Mouse (Mus musculus): Measurements from ENCODE around the gene Polr2a.

Gene Polr2a

DNA sequence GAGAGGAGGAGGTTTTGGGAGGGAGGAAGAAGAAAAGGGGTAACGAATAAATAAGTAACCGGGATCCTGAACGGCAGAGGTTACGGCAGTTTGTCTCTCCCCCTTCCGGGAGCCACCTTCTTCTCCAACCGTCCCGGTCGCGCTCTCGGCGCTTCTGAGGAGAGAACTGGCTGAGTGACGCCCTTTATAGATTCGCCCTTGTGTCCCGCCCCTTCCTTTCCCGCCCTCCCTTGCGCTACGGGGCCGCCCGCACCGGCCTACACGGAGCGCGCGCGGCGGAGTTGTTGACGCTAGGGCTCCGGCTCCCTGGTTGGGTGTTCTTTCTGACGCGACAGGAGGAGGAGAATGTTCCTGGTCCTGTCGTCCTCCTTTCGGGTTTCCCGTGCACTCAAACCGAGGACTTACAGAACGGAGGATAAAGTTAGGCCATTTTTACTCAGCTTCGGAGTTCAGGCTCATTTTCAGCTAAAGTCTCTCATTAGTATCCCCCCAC lies at the start of gene Polr2a:
TSS of gene Polr2a (minus strand) at position 160 of the 493 bp plus-strand sequence.
- peak; percentile 98 for DNase-seq

DNA sequence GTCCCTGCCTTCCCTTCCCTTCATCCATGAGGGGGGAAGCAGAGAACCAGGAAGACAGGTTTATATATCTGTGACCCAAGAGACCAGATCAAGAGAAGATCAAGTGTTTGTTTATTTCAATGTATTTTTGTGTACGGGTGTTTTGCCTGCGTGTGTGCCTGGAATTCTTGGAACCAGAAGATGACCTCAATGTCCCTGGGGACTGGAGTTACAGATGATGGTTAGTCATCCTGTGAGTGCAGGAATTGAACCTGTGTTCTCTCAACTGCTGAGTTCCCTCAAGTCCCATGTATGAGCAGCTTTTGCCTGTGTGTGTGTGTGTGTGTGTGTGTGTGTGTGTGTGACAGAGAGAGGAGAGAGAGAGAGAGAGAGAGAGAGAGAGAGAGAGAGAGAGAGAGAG lies 49.2 kb upstream of the Polr2a start:
- DNase-seq: no peak

DNA sequence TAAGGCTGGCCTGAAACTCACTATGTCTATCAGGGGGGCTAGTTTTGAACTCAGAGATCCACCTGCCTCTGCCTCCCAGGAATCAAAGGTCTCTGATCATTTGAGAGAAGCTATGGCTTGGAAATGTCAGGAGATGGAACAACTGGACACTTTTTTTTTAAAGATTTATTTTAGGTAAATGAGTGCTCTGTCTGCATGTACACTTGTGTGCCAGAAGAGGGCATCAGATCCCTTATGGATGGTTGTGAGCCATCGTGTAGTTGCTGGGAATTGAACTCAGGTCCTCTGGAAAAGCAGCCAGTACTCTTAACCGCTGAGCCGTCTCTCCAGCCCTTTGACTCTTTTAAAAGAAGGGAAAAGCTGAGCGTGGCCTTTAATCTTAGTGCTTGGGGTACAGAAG lies 47.9 kb upstream of the Polr2a start:
- DNase-seq: no peak

DNA sequence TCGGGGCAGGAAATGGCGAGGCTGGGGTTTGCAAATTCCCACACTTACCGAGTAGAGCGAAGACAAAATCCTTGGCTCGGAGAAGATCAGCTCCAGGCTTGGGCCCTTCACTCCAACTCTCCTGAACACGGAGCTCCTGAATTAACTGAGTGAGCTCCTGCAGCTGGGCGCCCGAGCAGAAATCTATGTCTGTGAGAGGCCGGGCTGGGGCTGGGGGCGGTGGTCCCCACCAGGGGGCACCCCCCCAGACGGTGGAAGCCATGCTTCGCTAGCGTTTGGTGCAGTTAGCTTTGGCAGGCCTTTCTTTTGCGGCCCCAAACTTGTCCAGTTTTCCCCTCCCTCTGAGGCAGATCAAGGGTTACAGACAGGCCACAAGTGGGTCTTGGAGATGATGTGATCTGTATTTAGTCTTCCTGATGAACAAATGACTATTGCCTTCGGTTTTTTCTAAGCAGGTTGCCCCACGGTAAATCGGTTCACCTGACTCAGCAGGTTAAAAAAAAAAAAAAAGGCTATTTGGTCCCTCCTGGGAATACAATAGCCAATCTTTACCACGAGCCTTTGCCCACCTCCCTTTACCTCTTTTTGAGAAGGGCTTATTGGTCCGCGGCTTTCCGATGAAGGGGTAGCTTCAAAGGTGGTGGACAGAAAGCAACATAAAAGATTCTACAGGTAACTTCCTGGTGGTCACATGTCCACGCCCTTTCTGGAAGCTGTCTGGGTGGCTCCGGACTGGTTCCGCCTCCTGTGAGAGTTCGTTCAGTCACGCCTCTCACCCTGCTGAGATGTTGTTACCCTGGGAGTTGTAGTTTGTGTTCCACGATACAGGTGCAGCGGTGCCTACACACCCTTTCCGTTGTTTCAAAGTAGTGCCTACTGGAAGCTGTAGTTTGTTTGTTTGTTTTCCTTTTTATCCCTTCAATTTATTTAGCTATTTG lies 46.8 kb upstream of the Polr2a start, which contains the start of gene Tmem102:
TSS of gene Tmem102 (minus strand) at position 653 of the 938 bp plus-strand sequence.
- peak; percentile 76 for DNase-seq

DNA sequence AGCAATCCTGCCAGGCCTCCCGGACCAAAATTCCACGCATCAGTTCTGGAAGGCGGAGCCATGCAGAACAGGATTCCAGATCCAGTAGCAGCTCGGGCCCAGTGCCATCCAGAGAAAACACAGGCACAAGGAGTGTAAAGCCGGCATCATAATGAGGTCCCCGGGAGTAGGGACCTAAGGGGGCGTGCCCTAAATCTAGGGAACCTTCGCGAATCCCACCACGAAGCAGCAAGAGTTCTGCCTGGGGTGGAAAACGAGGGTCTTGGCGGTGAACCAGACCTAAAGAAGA lies 46.2 kb upstream of the Polr2a start:
- peak; percentile 58 for DNase-seq

DNA sequence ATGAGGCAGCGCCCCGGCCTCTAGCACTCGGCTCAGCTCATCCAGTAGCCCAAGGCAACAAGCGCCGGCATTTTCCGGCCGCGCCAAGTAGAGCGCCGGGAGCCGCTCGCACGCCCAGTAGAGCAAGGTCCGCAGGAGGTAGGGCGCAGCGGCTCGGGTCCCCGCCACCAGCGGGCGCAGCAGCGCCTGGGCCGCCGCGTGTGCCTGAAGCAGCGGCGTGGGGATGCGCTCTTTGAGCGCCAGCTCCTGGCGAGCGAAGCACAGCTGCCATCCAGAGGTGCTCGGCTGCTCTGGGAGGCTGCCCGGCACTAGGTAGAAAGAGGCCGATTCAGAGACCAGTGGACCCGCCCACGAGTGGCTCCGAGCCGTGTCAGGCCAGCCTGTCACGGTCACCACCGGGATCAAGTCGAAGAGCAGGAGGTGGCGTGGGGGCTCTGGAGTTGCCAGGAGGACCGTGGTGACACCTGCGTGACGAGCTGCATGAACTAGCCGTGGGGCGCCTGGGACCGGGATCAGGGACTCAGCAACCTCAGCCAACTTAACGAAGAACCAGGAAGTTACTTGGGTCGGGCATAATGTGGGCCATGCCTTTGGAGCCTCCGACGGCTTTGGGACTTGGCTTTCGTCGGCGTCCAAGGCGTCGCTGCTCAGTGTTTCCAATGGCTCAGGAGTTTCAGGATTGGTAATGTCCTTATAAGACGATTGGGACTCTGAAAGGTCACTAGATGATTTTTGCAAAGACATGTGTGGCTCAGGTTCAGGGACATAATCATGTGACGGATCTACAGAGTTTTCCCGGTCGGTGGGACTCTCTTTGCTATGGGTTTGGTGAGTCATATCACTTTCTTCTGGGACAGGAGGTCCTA lies 45.6 kb upstream of the Polr2a start:
- DNase-seq: peak; percentile 85

DNA sequence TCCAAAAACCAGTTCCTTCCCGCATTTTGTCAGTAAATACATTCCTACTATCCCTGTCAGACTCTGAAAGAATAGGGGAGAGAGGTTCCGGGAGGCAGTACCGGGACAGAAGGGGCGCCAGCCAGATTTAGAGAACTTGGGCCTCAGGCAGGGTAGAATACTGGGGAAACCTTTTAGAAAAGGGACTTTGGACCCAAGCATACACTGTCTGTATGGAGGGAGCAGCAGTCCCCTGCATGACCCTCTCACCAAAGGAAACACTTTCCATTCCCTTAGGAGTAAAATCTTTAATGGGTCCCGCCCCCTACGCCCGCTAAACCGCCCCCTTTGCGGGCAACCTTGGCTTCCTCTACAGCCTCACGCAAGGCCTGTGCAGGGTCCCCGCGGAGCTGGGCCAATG lies 44.9 kb upstream of the Polr2a start:
- no peak for DNase-seq

DNA sequence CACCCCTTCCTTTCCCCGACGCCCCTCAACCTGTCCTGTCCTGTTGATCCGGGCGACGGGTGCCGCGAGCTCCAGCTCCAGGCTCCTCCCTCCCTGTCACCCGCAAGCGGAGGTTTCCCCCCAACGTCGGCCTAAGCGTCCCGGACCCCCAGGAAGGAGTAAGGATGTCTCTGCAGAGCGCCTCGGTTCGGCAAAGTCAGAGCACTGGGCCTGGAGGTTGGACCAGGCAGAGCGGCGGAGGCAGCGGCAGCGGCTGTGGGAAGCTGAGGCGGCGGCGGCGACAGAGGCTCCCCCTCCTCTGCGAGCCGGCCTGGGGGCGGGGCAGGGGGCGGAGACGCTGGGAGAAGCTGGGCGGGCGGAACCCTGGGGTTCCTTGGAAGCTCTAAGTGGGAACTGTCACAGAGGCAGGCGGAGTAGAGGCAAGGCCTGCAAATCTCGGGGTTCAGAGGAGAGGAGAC lies 44.2 kb upstream of the Polr2a start:
- DNase-seq: peak; percentile 93

DNA sequence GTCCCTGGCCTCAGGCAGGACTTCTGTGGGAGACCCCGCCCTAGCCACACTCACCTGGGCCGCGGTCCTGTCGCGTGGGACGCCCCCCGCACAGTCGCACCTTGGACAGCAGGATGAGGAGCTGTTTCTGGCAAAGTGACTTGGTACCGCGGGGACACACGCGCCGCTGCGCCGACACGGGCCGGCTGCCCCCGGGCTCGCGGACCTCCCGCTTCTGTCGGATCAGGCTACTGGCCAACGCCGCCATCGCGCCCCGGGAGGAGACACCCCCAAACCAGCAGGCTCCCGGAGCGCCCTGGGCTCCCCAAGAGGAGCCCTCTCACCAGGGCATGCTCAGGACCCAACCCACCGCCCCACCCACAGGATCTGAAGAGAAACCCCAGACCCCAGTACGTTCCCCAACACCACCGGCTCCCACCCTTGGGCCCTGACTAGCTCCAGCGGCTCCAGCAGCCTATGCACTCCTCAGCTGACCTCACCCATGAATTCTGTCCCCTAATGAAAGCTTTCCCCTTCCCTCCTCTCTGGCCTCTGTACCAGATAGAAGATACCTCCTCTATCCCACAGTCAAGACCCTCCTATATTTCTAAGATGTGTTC lies 43.0 kb upstream of the Polr2a start, which contains the start of gene Fgf11:
TSS of gene Fgf11 (minus strand) at position 479 of the 599 bp plus-strand sequence.
- DNase-seq: no peak

DNA sequence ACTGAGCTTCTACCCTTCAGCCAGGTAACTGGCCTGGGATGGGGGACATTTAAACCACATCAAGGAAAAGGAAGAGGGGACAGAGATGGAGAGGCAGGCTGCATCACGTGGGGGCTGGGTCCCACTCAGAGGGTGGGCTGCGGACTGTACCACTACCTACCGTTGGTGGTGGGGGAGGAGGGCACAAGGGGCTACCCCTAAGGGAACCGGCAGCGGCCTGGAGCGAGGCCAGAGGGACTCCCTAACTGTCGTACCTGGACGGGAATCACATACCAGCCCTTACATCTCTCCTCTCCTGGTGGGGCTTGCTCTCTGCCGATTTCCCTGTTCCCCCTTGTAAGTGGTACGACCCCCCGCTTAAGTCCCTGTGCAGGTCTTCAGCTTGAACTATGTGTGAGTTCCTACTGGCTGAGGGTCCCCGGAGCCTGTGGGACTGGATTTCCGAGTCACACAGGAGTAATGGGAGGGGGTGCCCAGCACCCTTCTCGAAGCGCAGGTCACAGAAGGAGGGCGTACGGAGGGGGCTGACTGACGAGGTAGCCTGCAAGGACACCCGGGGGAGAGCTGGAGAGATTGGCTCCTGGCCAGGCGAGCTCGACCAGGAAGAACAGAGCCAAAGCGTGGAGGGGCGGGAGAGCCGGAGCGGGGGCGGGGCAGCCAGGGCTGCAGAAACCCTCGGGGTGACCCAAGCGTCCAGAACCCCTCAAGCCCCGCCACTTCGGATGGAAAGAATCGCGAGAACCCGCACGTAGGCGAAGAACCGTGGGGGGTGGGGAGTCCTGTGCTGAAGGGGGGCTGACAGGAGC lies 42.2 kb upstream of the Polr2a start:
- DNase-seq: peak; percentile 77

DNA sequence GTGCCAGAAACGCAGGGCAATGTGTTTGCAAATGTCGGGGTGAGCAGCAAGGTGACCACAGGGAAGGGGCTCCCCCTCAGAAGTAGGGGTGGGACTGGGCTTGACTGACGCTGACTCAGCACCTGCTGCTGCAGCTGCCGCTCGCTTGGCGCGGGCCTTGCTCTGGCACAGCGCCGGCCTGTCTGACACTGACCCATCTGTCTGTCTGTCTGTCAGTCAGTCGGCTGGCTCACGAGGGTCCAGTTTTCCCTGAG lies 41.6 kb upstream of the Polr2a start:
- DNase-seq: peak; percentile 40

DNA sequence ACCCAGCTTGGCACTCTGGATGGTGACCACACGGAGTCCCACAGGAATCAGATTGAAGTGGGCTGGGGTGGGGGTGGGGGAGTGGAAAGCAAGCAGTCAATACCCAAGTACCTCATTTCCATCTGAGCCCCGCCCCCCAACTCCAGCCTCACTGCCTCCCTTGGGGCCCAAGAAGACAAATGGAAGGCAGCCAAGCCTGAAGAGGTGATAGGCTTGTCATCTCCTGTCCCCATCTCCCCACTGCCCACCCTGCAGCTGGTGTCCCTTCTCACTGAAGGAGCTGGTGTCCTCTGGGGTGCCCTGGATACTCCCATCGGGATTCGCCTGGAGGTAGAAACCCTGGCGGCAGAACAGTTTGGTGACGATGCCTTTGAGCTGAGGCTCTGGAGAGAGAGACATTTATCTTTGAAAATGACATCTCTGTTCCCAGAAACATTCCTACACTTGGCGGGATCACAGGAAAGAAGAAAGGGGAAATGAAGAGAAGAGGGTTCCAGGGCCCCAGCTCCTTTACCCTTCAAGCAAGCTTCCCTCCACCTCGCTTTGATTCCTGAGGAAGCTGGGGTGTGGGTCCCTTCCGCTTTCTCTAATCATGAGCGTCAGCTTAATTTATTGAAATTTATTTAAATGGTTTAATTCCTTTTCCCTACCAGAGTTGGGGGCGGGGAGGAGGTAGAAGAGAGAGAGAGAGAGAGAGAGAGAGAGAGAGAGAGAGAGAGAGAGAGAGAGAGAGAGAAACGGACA lies 41.1 kb upstream of the Polr2a start:
- DNase-seq: peak; percentile 45

DNA sequence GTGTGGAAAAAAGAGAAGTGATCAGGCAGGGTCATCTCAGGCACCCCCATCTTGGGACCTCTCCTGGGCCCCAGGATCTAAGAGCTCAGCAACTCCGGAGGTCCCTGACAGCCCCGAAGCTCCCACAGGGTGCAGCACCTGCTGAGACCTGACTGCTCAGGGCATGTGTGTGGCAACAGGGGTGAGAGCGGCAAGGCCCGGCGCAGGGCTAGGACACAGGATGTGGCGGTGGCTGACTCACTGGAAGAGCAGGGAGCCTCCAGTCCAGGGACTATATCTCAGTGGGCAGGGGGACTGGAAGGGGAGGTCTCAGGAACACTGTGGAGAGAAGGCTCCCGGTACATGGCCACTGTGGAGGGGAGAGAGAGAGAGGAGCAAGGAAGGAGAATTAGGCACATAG lies 39.5 kb upstream of the Polr2a start:
- no peak for DNase-seq

DNA sequence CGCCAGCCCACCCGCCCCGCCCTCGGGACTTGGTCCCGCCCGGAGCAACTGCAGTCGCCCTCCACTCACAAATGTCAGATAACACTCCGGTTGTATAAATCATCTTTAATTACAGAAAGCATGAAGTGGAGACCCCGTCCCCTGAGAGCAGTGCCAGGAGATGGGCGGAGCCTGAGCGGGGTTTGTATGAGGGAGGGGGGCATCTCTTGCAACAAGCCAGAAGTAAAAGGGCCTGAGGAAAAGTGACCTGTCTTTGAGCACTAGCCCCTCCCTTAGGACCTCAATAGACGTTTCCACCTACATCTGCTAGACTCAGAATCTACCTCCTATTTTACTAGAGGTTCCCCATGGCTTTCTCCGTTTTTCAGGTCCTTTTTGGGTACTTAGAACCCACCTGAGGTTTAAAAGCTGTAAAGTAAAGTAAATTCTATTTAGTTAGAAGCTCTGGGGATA lies 37.6 kb upstream of the Polr2a start:
- no peak for DNase-seq

DNA sequence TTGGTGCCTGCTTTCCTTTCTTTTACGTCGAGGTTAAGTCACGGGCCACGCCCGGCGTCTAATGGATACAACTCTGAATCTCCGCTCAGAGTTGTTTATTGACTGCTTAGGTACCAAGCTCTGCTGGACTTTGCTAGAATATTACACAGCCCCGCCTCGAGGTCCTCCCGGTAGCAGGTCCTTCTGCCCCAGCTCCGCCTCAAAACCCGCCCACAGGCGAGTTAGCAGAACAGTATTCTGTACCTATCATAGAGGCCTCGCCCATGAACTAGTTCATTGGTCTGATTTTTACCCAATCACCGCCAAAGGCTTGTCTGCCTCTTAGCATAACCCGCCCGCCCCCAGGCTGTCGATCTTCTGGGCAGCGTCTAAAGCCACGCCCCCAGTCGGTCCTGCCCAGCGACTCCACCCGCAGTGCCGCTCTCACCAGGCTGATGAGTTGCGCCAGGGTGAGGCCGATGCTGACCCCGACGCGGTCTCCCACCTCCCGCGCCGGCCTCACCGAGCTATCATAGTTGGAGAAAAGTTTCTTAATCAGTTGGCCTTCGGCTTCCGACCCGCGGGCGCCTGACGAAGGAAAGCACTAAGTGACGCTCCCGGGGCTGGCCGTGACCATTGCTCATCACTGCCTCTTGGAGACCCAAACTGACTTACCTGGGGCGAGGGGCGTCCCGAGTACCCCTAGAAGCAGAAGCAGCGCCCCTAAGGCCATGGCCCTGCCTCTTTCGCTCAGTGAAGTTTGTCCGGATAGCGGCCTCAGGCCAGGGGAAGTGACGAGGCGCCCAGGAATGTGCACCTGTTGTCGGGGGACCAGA lies 36.9 kb upstream of the Polr2a start, which contains the start of gene Chrnb1:
TSS of gene Chrnb1 (minus strand) at position 776 of the 815 bp plus-strand sequence.
- peak; percentile 98 for DNase-seq

DNA sequence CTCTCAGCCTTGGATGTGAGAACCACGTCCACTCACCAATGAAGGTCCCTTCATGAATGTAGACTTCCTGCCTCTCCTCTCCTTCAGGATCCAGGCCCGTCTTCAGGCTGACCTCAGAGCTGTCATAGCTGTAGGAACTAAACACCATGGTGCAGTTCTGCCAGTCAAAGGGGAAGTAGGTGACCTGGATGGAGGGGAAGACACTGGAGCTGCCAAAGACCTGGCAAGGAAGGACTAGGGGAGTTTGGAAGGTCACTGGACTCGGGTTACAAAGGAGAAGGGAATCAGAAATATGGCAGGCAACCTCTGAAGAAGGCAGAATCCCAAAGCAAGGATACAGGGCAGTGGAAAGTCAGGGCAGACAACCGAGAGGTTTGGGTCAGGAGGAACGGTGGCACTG lies 35.0 kb upstream of the Polr2a start:
- DNase-seq: no peak

DNA sequence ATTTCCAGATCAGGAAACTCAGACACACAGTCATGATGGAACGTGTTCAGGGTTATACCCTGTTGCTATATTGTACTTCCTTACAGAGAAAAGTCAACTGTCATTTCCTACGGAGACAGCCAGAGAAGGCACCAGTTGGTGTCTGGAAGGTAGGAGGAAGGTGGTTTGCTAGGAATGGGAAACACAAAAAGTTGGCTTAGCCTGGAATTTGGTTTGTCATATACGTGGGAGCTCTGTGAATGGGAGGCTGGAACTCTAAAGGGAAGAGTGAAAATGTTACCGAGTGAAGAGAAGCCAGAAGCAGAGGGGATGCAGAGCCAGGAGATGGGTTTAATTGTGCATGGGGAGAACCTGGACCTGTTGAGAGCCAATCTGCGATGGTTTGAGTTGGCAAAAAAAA lies 33.0 kb upstream of the Polr2a start:
- no peak for DNase-seq

DNA sequence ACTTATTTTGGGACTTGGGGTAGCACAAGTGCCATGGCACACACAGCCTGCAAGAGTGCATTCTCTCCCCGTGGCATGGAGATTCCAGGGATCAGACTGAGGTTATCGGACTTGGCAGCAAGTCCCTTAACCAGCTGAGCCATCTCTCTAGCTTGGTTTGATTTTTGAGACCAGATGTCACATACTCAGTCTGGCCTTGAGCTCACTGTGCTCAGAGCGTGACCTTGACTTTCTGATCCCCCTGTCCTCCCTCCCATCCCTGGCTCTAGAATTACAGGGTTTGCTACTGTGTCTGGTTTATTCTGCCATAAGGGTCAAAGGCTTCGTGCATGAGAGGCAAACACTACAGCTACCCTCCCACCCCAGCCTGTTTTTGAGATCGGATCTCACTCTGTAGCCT lies 31.0 kb upstream of the Polr2a start:
- DNase-seq: no peak

DNA sequence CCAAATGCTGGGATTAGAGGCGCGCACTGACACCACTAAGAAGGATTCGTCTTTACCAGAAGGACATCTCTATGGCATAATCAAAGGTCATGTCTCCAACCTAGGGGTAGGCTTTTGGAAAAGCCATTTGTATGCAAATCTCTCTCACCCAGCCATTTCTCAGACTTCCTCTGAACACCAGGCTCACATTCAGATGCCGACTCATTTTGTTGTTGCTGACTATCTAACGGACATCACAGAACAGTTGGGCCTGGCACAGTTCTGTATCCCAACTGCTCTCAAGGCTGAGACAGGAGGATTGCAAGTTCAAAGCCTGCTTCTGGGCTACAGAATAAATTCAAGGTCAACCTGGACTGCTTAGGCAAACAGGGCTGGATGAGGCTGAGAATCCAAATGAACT lies 28.9 kb upstream of the Polr2a start:
- no peak for DNase-seq

DNA sequence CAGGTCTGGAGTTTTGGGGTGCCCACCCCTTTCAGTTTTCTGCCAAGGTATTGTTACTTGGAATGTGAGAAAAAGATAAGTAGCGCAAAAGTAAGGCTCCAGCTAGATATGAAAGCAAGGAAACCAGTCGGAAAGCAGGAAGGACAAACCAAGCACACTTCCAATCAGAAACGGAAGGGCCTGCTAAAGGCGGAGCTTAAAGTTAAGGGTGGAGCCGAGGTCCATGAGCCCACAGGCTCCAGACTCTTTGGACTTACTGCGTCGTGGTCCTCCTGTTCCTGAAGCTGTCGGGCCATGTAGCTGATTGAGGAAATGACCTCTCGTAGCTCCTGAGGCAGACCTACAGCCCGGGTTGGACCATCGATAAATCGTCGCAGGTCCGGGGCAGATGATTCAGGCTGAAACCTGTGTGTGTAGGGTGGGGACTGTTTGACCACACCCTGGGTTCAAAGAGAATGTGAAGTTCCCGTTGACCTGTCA lies 26.4 kb upstream of the Polr2a start:
- peak; percentile 85 for DNase-seq

DNA sequence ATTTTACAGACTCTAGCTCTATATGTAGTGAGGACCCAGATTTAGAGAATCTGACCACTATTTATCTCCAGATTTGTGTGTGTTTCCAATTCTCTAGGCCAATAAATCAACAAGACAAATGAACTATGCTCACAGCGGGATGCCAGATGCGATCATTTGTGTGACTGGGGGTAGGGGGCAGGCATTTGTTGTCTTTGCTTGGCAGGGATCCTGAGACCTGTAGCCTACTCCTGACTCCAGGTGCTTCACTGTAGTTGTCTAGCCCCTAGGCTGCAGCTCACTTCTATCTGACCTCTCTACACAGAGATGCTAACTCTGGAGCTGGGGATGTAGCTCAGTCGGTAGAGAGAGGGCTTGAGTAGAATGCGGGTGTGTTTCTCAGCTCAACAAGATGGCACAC lies 23.4 kb upstream of the Polr2a start:
- no peak for DNase-seq

Measured in lung, postnatal 10 days (tissue).